Mouse (Mus musculus) embryo, embryonic 11.5 days (tissue): ENCODE results near the gene Olfr312.
"Not testable (repeated sequence)": the region's sequence is repeated elsewhere in the genome, so short reads cannot be mapped to it uniquely, and the experiment has no call there.

Experiments used
- DNase-seq: peaks from one replicate; pipeline ENCODE4 v3.0.0-alpha.2; 2012; ENCODE audit warnings: low read depth, low spot score

Olfr312 gene

DNA sequence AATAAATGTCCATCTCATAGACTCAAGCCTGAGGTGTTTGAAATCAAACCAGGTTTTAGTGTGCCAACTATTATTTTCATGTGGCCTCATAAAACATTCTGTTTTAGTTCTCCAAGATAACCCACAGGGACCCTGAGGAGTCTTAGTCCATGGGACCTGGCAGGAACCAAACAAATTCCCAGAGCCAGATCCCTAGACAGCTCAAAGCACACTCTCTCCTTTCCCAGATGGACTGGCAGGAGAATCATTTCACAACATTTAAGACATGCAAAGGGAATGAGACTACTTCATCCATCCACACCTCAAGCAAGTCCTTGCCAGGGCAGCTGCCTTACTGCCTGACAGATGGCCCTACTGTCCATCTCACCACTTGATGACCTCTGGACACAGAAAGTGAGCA, at the start of gene Olfr312:
Olfr312 (plus strand) TSS at position 301 of the 400 bp plus-strand sequence.
- not testable (repeated sequence) for DNase-seq

DNA sequence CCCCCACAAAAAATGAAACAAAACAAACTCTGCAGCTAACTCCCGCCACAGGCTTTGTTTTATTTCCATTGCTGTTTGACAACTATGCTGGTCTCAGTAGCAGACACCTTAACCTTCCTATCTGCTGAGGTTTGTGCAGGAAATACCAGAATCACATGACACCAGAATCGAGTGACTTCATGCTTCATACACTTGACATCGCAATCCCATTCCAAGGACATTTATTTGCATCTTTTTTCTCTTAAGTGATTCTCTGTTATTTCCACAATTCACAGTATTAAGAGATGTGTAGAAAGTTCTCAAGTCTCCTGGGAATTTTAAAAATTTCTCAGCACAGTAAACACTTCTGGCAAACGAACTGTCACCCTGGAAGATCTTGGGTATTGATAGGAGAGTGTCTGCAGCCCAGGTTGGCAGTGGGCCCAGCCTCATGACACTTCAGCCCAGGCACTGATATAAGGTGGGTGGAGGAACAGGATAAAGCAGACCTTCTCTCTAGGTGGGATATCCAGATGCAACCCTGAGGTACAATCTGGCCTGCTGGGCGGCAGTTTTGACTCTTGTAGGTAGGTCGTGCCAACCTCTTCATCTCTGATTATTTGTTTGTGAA, 46.5 kb upstream of the Olfr312 start, which contains the start of gene Olfr314:
Olfr314 (plus strand) TSS at position 473 of the 610 bp plus-strand sequence.
- no peak for DNase-seq

DNA sequence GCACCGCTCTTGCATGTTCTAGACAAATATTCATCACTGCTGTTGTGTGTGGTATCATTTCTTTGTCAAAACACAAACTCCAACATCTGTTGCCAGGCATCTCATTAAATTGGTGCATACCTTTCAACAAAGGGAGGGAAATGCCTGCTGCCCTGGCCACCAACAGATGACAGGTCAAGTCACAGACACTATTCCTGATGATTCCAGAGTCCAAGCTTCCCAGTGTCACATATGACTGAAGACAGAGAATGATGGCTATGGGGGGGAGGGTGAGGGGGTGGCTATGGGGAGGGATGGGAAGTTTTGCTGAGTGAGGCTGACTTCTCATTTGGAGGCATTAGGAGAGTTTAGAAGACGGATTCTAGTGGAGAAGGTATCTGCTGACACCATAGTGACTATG, 44.9 kb upstream of the Olfr312 start:
- DNase-seq, result no peak

DNA sequence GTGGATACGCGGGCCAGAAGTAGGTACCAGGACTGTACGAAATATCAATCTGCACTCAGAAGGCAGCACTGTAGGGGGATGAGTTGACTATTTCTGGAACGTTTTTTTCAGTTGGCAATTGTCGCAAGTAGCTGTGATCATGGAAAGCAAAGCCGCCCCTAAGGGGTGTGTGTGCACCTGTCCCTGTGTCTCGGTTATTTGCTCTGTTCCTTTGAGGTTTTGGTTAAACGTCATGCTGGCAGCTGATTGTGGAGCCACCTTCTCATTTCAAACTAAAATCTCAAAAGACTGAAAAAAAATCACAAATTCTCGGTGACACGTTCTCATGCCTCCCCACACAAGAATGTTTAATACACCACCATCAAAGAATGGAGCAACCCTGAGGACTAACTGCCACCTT, 41.4 kb upstream of the Olfr312 start:
- no peak for DNase-seq

DNA sequence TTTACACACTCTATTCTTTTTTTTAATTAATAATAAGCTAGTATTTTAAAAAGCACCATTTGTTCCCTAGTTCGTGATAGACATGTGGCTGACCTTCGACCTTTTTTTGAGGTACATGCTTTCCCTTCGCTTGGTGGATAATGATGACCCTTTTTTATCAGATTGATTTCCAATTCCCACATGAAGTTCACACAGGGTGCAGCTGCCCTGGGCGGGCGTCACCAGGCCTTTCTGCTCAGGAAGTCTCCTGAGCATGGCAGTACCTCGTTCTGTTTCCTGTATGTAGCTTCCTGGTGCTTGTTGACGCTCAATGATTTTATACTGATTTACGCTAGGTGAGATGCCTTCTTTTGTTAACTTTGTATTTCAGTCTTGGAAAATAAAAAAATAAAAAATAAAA, 40.7 kb upstream of the Olfr312 start:
- no peak for DNase-seq

DNA sequence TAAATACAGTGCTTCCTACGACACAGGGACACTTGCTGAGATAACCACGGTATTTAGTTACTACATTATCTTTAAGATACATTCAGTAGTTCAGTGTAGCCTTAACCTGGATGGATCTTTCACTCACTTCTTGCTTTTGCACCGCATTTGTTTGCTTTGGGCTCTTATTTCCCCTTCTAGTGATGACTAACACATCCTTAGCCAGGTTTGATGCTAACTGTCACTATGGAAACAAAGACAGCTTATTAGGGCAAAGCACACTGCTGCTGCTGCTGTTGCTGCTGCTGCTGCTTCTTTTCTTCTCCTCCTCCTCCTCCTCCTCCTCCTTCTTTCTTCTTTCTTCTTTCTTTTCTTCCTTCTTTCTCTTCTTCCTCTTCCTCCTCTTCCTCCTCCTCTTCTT, 39.5 kb upstream of the Olfr312 start:
- no peak for DNase-seq

DNA sequence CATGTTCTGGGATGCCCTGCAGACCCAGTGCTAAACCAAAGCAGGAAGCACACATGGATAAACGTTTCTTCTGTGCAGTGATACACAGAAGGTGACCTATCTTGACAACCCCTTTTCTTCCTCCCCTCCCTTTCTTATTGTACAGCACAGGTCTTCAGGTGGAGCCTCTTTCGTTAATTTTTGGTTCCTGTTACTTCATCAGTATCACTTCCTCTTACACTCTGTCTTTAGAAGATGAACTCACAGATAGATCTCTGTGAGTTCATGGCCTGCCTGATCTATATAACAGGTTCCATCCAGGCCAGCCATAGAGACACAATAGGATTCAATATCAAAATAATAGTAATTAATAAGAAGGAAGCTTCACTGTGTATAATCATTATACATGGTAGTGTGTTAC, 39.0 kb upstream of the Olfr312 start:
- no peak for DNase-seq

DNA sequence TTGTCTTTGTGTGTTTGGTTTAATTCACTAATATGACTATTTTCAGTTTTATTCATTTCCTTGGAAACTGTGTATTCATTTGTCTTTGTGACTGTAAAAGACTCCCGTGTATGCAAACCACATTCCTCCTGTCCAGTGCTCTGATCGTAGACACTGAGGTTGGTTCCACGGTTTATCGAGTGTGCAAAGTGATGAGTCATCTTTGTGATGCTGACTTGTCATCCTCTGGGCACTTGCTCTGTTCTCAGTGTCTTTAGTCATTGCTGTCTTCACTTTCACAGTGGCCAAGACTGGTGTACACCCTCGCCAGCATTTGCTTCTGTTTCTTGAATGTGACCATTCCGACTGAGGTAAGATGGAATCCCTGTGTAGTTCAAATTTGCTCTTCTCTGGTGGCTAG, 38.4 kb upstream of the Olfr312 start:
- DNase-seq, result no peak

DNA sequence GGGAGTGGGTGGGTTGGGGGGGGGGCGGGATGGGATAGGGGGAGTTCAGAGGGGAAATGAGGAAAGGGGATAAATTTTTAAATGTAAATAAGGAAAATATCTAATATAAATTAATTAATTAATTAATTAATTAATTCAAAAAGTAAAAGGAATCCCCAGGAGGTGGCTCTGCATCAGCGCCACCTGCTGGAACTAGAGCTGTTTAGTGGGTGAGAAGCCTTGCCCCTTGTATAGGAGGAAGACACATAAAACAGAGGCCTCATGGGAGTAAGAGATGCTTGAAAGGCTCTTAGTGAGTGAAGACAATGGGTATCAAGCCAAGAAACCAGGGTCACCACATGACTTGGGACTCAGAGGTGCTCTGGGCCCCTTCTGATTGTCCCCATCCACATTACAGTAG, 33.2 kb upstream of the Olfr312 start:
- DNase-seq, result no peak

DNA sequence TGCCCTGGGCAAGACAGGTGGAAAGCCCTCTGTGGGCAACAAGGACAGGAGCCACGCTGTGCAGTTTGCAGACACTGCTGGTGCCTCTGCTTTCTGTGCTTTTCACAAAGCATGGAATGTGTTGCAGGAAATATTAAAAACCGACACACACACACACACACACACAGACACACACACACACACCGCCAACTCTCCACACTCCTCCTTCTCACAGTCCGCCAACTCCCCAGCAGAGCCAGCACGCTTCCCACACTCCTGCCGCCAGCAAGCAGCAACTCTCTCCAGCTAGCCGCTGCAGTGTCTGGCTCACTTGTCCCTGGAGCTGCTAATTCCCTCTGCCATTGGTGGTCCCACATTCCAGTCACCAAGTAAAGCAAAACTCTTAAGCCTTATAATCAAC, 32.2 kb upstream of the Olfr312 start:
- no peak for DNase-seq

DNA sequence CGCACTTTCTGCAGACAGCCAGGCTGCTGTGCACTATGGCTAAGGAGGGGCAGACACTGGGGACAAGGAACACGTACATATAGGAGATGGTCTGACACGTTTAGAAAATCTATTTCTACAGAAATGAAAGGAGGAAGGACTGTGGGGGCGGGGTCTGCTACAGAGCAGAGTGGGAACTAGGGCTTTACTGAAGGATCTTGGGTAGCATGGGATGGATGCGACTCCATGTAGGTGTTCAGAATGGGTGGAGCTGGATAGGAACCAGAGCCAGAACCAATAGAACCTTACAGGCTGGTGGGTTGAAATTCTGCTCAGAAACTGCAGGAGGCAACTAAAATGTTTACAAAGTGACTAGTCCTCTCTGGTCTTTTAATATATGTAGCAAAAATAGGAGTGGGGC, 29.3 kb upstream of the Olfr312 start:
- DNase-seq, result no peak

DNA sequence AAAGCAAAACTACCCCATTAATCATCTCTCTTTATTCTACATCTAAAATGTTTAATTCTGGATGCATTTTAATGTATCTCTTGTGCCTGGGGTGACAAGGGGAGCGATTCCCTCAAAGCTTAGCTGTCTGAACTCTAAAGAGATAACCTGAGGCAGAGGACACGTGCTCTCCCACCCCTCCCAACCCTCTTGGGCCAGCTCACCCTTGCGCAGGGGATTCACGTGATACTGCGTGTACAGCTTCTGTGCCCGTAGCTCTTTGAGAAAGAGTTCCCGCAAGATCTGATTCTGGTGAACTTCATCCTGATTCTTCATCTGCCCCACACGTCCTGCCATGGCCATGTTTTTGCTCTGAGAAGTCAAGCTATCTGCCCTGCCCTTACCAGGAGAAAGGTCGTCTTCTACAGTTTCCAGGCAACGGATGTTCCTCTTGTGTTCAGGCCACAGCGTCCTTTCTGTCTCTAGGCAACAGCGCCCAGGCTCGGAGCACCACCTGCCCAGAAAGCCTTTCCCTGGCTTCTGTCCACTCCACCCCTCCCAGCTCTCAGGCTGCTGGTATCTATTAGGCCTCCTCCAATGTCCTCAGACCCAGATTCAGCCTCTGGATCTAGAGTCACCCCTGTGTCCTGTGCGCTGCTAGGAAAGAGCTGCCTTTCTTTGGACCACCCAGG, 27.3 kb upstream of the Olfr312 start, which contains the start of gene Fam183b:
Fam183b (minus strand) TSS at position 403 of the 671 bp plus-strand sequence.
- DNase-seq, result peak; percentile 14

DNA sequence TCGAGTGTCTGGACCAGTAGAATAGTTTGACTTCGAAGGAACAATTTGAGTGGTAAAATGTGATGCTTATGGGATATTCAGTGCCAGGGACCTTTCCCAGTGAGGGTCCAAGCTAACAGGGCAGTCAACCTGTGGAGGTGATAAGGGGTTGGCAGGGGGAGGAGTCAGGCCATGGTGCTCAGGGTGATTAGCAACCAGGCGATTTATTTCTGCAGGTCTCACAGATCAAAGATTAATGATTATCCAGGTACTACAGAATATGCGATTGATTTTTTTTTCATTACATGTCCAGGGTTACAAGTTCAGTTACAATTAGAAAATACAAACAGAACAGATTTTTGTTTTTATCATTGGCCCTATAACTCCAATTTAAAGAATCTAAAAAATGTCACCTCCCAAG, 25.2 kb upstream of the Olfr312 start:
- no peak for DNase-seq

DNA sequence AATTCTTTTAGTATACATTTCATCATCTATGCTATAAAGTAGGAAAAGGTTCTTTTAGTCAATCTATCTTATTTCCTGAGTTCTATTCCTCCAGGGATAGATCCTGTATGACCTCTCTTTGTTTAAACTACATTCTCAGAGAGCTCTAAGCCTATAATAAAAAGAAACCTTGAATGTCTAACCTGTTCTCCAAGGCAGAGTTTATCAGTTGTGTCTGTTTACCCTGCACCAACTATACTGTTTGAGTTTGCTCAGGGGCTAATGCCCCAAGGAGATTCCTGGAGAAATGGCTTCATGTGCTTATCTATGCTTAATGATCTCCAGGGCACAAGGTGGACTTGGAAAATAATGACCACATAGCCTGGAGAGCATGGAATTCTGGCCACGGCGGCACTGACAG, 24.6 kb upstream of the Olfr312 start:
- no peak for DNase-seq

DNA sequence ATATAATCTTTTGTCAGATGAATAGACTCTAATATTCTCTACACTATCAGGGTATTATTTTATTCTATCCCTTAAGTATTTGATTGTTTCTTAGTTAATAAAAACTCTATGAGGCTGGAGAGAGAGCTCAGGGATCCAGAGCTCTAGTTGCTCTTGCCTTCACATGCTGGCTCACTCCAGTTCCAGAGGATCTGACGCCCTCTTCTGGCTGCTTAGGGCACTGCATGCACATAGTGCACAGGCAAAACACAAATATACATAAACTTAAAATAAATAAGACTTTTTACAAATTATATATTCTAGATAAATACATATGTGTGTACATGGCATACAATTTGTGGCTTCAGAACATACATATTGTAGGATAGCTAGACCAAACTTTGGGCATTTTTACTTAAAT, 17.0 kb upstream of the Olfr312 start:
- DNase-seq, result no peak

DNA sequence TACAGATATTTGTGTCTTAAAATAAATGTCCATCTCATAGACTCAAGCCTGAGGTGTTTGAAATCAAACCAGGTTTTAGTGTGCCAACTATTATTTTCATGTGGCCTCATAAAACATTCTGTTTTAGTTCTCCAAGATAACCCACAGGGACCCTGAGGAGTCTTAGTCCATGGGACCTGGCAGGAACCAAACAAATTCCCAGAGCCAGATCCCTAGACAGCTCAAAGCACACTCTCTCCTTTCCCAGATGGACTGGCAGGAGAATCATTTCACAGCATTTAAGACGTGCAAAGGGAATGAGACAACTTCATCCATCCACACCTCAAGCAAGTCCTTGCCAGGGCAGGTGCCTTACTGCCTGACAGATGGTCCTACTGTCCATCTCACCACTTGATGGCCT, 14.3 kb upstream of the Olfr312 start, which contains the start of gene Olfr313:
Olfr313 (plus strand) TSS at position 301 of the 400 bp plus-strand sequence.
- not testable (repeated sequence) for DNase-seq

DNA sequence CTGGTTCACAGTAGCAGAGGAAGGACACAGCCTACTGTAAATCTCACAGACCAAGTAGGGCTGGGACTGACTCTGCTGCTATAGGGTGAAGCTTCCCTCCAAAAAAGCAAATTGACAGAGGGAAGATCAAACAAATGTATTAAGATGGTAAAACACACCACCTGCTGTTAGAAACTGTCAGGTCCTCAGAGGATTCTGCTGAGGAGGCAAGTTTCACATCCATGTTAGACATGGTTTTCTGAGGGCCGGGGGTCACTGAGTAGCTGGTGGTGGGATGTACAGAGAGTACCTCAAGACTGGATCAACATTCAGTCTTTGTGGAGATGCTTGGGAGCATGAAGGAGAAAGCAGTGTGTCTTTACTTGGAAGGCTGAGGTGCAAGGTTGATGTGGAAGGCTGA, 13.4 kb upstream of the Olfr312 start:
- DNase-seq, result no peak

DNA sequence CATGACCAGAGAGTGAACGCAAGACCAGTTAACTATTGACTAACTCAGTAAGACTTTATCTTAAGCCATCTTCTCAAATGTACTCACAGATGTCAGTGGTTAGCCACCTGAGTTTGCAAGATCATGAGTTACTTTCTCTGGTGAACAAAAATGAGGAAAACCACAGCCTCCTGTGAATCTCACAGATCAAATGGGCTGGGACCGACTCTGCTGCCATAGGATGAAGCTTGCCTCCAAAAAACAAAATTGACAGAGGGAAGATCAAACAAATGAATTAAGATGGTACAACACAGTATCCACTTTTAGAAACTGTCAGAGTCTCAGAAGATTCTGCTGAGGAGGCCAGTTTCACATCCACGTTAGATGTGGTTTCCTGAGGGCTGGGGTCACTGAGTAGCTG, 727 bp downstream of the Olfr312 start:
- DNase-seq, result no peak

DNA sequence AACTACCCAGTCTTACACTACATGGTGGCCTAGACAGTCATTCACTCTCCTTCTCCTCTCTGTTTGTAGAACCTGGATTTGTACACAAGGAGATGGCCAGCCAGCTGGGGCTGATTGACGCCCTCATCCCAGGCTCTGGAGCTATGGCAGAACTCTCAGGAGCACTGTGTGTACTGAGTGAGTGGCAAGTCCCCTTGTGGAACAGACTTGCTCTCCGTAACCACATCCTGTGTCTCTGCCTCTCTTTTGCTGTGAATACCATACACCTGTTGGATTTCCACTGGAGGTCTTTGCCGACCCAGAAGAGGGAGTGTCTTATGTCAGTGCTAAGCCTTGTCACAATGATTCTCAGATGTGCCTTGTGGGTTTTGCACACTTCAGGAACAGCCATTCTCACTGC, 3.5 kb downstream of the Olfr312 start:
- DNase-seq, result not testable (repeated sequence)

DNA sequence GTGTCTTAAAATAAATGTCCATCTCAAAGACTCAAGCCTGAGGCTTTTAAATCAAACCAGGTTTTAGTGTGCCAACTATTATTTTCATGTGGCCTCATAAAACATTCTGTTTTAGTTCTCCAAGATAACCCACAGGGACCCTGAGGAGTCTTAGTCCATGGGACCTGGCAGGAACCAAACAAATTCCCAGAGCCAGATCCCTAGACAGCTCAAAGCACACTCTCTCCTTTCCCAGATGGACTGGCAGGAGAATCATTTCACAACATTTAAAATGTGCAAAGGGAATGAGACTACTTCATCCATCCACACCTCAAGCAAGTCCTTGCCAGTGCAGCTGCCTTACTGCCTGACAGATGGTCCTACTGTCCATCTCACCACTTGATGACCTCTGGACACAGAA, 9.9 kb downstream of the Olfr312 start, which contains the start of gene Olfr311:
Olfr311 (plus strand) TSS at position 301 of the 400 bp plus-strand sequence.
- DNase-seq, result not testable (repeated sequence)

DNA sequence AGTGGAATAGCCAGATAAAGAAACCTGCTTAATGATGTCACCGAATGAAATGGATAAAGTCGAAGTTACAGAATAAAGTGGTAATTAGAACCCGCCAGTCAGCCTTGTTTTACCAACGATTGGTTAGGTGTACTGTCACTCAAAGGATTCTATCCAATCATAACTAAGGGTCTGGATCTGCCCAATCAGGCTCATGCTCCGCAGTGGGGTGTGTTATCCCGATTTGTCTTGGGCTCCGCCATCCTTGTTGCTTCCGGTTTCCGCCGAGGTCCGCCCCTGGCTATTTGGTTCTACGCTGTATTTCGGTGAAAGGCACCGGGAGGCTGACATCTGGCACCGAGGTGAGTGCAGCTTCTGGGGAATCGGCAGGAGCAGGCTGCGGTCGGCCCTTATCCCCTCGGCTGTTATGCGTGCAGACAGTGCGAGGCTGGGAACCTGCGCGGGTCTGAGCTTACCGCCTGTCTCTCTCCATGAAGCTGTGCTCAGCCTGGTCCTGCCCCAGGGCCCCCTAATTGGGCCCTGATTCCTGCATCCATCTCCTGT, 18.0 kb downstream of the Olfr312 start, which contains the start of gene Gm12258:
Gm12258 (plus strand) TSS at position 240 of the 543 bp plus-strand sequence.
- peak; percentile 94 for DNase-seq

DNA sequence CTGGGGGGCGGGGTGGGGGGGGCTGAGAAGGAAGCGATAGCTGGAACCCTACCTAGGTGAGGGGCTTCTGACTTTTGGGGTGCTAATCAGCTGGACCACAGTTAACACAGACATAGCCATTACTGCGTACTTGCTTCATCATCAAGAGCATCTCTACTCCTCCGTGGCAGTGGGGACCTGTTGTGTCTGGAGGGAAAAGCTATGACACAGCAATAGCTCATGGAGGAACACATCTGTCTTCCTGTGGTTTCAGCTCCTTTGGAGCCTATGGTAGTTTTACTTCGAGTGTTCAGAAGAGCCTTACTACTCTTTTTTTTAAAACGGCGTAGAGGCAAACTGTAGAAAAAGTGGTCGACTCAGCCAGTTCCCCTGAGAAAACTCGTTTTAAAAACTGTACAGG, 18.6 kb downstream of the Olfr312 start:
- DNase-seq, result no peak

DNA sequence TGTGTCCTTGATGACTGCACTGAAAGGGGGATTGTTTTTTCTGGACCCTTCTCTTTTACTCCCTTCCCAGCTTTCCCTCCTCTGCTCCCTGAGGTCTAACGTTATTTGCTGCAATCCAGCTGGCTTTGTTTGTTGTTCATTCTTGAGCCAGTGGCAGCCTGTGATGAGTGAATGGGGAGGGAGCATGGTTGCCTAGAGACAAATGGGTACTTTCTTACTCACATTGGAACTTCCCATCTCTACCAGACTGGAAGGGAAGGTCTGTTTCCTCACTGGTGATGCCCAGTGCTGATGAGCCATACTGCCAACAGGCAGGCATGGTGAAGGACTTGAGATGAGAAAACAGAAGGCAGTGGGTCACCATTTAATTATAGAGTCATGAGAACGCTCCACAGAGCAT, 20.7 kb downstream of the Olfr312 start:
- DNase-seq, result no peak
